Mouse (Mus musculus): ENCODE measurements at regions not wholly inside any gene's neighbourhood (a gene's known extent, or its start where the extent isn't known, plus 50 kb on each side); places are given as distances from the start of the nearest gene placed in this dataset.

DNA sequence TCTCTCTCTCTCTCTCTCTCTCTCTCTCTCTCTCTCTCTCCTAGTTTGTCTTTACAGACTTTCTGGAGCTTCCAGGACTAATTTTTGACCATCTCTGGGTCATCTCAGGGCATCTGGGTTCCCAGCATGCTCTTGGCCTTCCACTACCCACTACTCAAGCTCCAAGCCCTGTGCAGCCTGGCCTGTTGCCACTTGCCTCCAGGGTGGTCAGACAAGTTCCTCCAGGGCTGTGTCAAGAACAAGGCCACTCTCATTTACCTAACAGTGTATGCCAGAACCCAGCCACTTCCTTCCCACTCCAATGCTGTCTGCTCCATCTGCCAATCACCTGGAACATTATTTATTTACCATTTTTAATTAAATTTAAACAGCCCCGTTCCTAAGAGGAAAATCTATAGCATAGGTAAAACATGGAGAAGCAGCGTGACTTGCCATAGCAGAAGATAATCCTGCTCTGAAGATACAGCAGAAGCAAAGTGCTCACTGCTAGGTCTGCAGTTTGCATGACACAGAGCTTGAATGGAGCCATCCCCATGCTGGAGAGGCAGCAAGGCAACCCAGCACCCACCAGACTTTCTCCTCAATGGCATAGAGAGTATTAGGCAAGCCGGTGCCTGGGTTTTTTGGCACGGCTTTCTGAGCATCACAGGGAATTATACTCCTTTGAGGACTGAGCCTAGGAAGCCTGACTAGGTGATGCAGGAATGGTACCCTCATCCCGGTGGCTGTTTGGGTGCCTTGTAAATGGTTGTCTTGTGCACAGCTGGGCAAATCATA lies 54.0 kb downstream of the Foxi1 start:
- TF ChIP-seq CTCF (conservative IDR thresholded peaks at IDR 0.05), result no peak
- H3K27ac ChIP-seq, result no peak overlapping the region
- no peak for DNase-seq (ENCODE audit: low spot score in 2 of 2)
- H3K4me3 ChIP-seq, result no peak overlapping the region

DNA sequence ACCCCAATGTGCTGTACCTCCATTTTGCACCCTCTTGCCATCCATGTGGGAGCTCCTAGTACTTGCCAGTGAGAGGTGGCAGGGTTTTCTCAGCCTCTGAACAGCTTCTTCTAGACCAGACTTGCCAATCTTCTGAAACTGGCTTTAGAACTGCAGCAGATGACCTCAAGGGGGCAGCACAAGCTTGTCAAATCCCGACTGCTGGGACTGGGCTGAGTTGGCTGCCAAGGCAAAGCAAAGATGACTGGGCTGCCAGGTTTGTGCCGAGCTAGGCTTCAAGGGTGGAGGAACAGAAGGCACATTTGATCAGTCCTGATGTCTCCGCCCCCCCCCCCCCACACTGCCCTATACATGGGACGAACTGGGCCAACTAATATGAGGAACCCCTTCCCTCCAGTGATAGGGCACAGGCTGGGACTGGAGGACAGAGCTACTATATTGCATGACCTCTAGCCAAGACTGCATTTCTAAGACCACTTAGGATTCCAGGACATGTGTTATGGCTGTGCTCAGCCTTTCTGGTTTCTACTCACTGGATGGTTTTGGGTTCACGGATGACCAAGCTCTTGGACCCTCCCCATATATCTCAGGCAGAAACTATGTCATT lies 51.1 kb upstream of the 4930469K13Rik start:
- H3K27ac ChIP-seq, result no peak overlapping the region
- H3K4me3 ChIP-seq, result no peak overlapping the region
- peak; percentile 77 to 92 for DNase-seq (ENCODE audit: low spot score in 2 of 2)
- TF ChIP-seq CTCF (conservative IDR thresholded peaks at IDR 0.05), result peak; percentile 83
